ENCODE assay signal across 15 mouse cellular contexts in the genomic region with DNA sequence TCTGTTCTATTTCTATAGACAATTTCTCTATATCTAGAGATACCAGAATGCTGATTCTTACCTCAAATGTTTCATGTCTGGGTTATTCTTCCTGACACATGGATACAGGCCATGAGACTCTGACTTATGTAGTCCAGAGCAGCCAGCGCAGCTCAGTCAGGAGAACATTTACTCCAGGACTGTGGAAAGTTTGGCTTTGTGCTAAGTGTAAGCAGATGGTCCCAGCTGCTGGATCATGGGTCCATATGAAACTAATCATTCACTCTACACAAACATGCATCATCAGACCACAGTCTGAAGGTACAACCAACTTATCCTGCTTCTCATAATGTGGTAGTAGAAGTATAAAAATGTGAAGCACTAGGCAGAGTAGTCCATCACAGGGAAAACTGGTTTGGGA.
DNase-seq lines count a peak whose midpoint lies in the region; ATAC-seq and TF ChIP-seq lines count a peak whose summit lies in the region.
"Had no signal": no experiment of that assay in that cellular context is flagged by ENCODE, and none has a peak within 500 bp of the region (broad histone marks: within the 10 kb centered on the region; RNA-seq: fewer than 3 reads in every experiment).

No protein-coding gene starts in this region.

- TF ChIP-seq EP300 in stomach, postnatal 0 days (optimal IDR thresholded peaks at IDR 0.05): no peak

- no peaks in the 10 kb centered on the region for H3K4me1 ChIP-seq in heart, embryonic 11.5 days (ENCODE audit: control insufficient read depth, insufficient read depth, low read length)
- H3K4me1 ChIP-seq in stomach, embryonic 15.5 days: no peaks in the 10 kb centered on the region
- H3K4me1 ChIP-seq in stomach, postnatal 0 days (replicated peaks; ENCODE audit: control insufficient read depth, insufficient read depth): no peaks in the 10 kb centered on the region
- peaks cover 8% of the 10 kb centered on the region for H3K4me1 ChIP-seq in limb, embryonic 13.5 days

- WGBS in heart, embryonic 11.5 days (ENCODE audit: insufficient replicate concordance): 74% methylated on average over 1 of the region's 1 CpGs
- WGBS in stomach, embryonic 15.5 days: 44% methylated on average over 1 of the region's 1 CpGs
- WGBS in stomach, postnatal 0 days: 51% methylated on average over 1 of the region's 1 CpGs
- WGBS in limb, embryonic 13.5 days: 50% methylated on average over 1 of the region's 1 CpGs

- TF ChIP-seq CTCF in stomach, postnatal 0 days (IDR thresholded peaks at IDR 0.05; ENCODE audit: low read depth): no peak

- ATAC-seq in heart, embryonic 11.5 days (replicated peaks; ENCODE audit: insufficient number of reproducible peaks, low FRiP score, low TSS enrichment): no peak
- peak; percentile 68; the same call in 1 of the 2 replicates for ATAC-seq in stomach, embryonic 15.5 days (ENCODE audit: insufficient read depth, low FRiP score, low read depth)
- no peak for ATAC-seq in stomach, postnatal 0 days (ENCODE audit: low FRiP score, low TSS enrichment)
- peak; percentile 61; the same call in 1 of the 2 replicates for ATAC-seq in limb, embryonic 13.5 days (ENCODE audit: low FRiP score, low read depth)

- H3K9ac ChIP-seq in heart, embryonic 11.5 days (ENCODE audit: low read depth, low read length): no peak overlapping the region
- no peak overlapping the region for H3K9ac ChIP-seq in stomach, embryonic 15.5 days
- H3K9ac ChIP-seq in stomach, postnatal 0 days (ENCODE audit: low read length): no peak overlapping the region
- H3K9ac ChIP-seq in limb, embryonic 13.5 days: no peak overlapping the region
- H3K9ac ChIP-seq: hindbrain, embryonic 14.5 days had no signal

- H3K4me3 ChIP-seq in heart, embryonic 11.5 days (ENCODE audit: low read depth, low read length): no peak overlapping the region
- H3K4me3 ChIP-seq in stomach, embryonic 15.5 days (replicated peaks): no peak overlapping the region
- H3K4me3 ChIP-seq in stomach, postnatal 0 days (ENCODE audit: low read depth, low read length): no peak overlapping the region
- H3K4me3 ChIP-seq in limb, embryonic 13.5 days: no peak overlapping the region
- H3K4me3 ChIP-seq: myocyte had no signal

- no peak overlapping the region for H3K27ac ChIP-seq in heart, embryonic 11.5 days (ENCODE audit: low read depth, low read length)
- H3K27ac ChIP-seq in stomach, embryonic 15.5 days: no peak overlapping the region
- no peak overlapping the region for H3K27ac ChIP-seq in stomach, postnatal 0 days (replicated peaks)
- H3K27ac ChIP-seq in limb, embryonic 13.5 days: no peak overlapping the region
- H3K27ac ChIP-seq: hindbrain, embryonic 14.5 days had no signal

- DNase-seq in heart, adult 11 months: peak; percentile 94
- DNase-seq in stomach, postnatal 0 days (ENCODE audit: low spot score): no peak
- no peak for DNase-seq in gastrocnemius, postnatal 10 days
- DNase-seq in c-Kit-positive CD71-positive TER-119-positive erythroid progenitor cells, embryonic 14.5 days (ENCODE audit: low spot score): no peak
- no peak for DNase-seq in yolk sac, embryonic 10.5 days (ENCODE audit: low spot score)
- DNase-seq: adrenal gland, postnatal 10 days; cerebellum, postnatal 14 days; kidney, postnatal 36 days; layer of hippocampus, postnatal 36 days had no signal

- no peaks in the 10 kb centered on the region for H3K27me3 ChIP-seq in heart, embryonic 11.5 days (ENCODE audit: control insufficient read depth, insufficient read depth, low read length)
- H3K27me3 ChIP-seq in stomach, embryonic 15.5 days (replicated peaks): no peaks in the 10 kb centered on the region
- no peaks in the 10 kb centered on the region for H3K27me3 ChIP-seq in stomach, postnatal 0 days (ENCODE audit: control insufficient read depth, insufficient read depth, low read length)
- H3K27me3 ChIP-seq in limb, embryonic 13.5 days: no peaks in the 10 kb centered on the region

- no peak overlapping the region for H3K4me2 ChIP-seq in heart, embryonic 11.5 days
- no peak overlapping the region for H3K4me2 ChIP-seq in stomach, embryonic 15.5 days
- H3K4me2 ChIP-seq in stomach, postnatal 0 days (replicated peaks; ENCODE audit: low read depth): no peak overlapping the region
- H3K4me2 ChIP-seq in limb, embryonic 13.5 days (replicated peaks): no peak overlapping the region
- H3K4me2 ChIP-seq: hindbrain, embryonic 14.5 days; liver, embryonic 11.5 days had no signal

- no peaks in the 10 kb centered on the region for H3K9me3 ChIP-seq in heart, embryonic 11.5 days (replicated peaks; ENCODE audit: control insufficient read depth, low read length)
- no peaks in the 10 kb centered on the region for H3K9me3 ChIP-seq in stomach, embryonic 15.5 days
- H3K9me3 ChIP-seq in stomach, postnatal 0 days (ENCODE audit: control insufficient read depth, low read length): no peaks in the 10 kb centered on the region
- H3K9me3 ChIP-seq in limb, embryonic 13.5 days: no peaks in the 10 kb centered on the region

- H3K36me3 ChIP-seq in heart, embryonic 11.5 days (ENCODE audit: control insufficient read depth, insufficient read depth, low read length): no peaks in the 10 kb centered on the region
- H3K36me3 ChIP-seq in stomach, embryonic 15.5 days: no peaks in the 10 kb centered on the region
- no peaks in the 10 kb centered on the region for H3K36me3 ChIP-seq in stomach, postnatal 0 days (ENCODE audit: control insufficient read depth, insufficient read depth, low read length)
- H3K36me3 ChIP-seq in limb, embryonic 13.5 days: no peaks in the 10 kb centered on the region

Comparison
In these comparisons a context has a peak if more than half of its experiments do, and no peak if none do; other contexts are left out.
1. ATAC-seq: peak in stomach, embryonic 15.5 days (single experiment) and limb, embryonic 13.5 days (single experiment); none in heart, embryonic 11.5 days (single experiment) and stomach, postnatal 0 days (single experiment).